Mouse (Mus musculus): ENCODE measurements around the gene Pycr1.

DNA sequence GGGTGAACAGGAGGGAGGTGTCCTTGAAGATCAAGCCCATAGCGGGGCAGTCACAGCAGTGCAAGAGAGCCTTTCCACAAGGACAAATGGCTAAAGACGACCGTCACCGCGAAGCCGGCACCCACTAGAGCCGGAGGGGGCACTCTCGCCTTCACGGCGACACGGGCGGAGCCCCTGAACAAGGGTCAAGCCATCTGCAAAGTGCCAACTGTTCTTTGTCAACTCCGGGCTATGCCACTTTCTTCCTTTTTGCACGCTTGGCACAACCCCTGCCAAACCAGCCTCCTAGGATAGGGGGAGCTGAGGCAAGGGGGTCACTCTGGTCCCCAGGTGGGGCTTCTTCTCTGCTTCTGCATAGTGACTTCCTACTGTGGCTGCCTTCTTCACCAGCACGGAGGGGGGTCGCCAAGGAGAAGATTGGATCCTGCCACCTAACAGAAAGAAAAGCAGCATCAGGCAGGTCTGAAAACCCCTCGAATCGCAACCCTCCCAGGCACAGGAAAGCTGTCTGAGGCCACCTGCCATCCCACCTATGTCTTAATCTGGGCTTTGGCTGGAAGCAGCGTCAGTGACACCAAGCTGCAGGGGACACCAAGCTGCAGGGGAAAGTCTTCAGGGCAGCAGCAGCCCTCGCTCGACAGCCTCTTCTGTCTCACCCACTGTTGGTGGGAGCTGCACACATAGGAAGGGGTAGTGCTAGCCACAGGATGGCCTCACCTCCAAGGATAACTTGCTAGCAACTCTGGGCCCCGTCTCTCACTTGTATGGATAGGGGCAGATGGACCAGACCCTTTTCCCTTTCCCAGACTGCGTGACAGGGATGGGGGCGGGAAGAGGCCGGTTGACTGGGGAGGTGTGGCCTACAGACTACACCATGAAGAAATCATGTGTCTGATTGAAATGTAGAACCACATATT lies 24.7 kb downstream of the Pycr1 start:
- no peak for TF ChIP-seq CTCF (IDR thresholded peaks at IDR 0.05; ENCODE audit: low read depth, low read length)
- TF ChIP-seq EP300 (IDR thresholded peaks at IDR 0.05; ENCODE audit: insufficient read depth, low read depth, low read length), result no peak
- TF ChIP-seq POLR2A (IDR thresholded peaks at IDR 0.05; ENCODE audit: insufficient read depth, low read length), result no peak

All from ES-Bruce4 (cell line).